Mouse (Mus musculus): ENCODE results near the gene Glra4.

Glra4 gene

GRCm38 (mm10) chrX:136780041-136780440 is at the start of gene Glra4:
Glra4 (minus strand) TSS chrX:136780141.
- no peak for DNase-seq (ENCODE audit: inconsistent age in 2 of 2, low spot score in 1 of 2)

- no peak for DNase-seq (ENCODE audit: inconsistent age in 2 of 2, low spot score in 1 of 2)
Observed at GRCm38 (mm10) chrX:136828610-136829009, 48.7 kb upstream of the Glra4 start.

- DNase-seq (ENCODE audit: inconsistent age in 2 of 2, low spot score in 1 of 2): no peak
Observed at GRCm38 (mm10) chrX:136825016-136825415, 45.1 kb upstream of the Glra4 start.

- DNase-seq (ENCODE audit: inconsistent age in 2 of 2, low spot score in 1 of 2): no peak
Observed at GRCm38 (mm10) chrX:136822371-136822770, 42.4 kb upstream of the Glra4 start, which contains the start of gene Plp1. Plp1 (plus strand) TSS chrX:136822671.

GRCm38 (mm10) chrX:136820250-136820649 is 40.3 kb upstream of the Glra4 start:
- DNase-seq (ENCODE audit: inconsistent age in 2 of 2, low spot score in 1 of 2): peak; percentile 64 to 85

GRCm38 (mm10) chrX:136819752-136820151 is 39.8 kb upstream of the Glra4 start:
- peak in 1 of 2 experiments; percentile 43 for DNase-seq (ENCODE audit: inconsistent age in 2 of 2, low spot score in 1 of 2)

GRCm38 (mm10) chrX:136797223-136797622 is 17.3 kb upstream of the Glra4 start:
- DNase-seq (ENCODE audit: inconsistent age in 2 of 2, low spot score in 1 of 2): no peak

- no peak for DNase-seq (ENCODE audit: inconsistent age in 2 of 2, low spot score in 1 of 2)
Observed at GRCm38 (mm10) chrX:136789446-136789845, 9.5 kb upstream of the Glra4 start.

- no peak for DNase-seq (ENCODE audit: inconsistent age in 2 of 2, low spot score in 1 of 2)
Observed at GRCm38 (mm10) chrX:136779262-136779661, 679 bp downstream of the Glra4 start.

- no peak for DNase-seq (ENCODE audit: inconsistent age in 2 of 2, low spot score in 1 of 2)
Observed at GRCm38 (mm10) chrX:136778046-136778445, 1.9 kb downstream of the Glra4 start.

- DNase-seq (ENCODE audit: inconsistent age in 2 of 2, low spot score in 1 of 2): no peak
Observed at GRCm38 (mm10) chrX:136773035-136773434, 6.9 kb downstream of the Glra4 start.

- peak; percentile 7 to 60 for DNase-seq (ENCODE audit: inconsistent age in 2 of 2, low spot score in 1 of 2)
Observed at GRCm38 (mm10) chrX:136761103-136762074, 18.6 kb downstream of the Glra4 start.

- DNase-seq (ENCODE audit: inconsistent age in 2 of 2, low spot score in 1 of 2): no peak
Observed at GRCm38 (mm10) chrX:136755464-136755863, 24.5 kb downstream of the Glra4 start.

GRCm38 (mm10) chrX:136749329-136749728 is 30.6 kb downstream of the Glra4 start:
- no peak for DNase-seq (ENCODE audit: inconsistent age in 2 of 2, low spot score in 1 of 2)

- DNase-seq (ENCODE audit: inconsistent age in 2 of 2, low spot score in 1 of 2): no peak
Observed at GRCm38 (mm10) chrX:136744663-136745062, 35.3 kb downstream of the Glra4 start.

- no peak for DNase-seq (ENCODE audit: inconsistent age in 2 of 2, low spot score in 1 of 2)
Observed at GRCm38 (mm10) chrX:136743459-136743858, 36.5 kb downstream of the Glra4 start, which contains the start of gene Morf4l2. Morf4l2 (minus strand) TSS chrX:136743690.

- peak; percentile 65 to 87 for DNase-seq (ENCODE audit: inconsistent age in 2 of 2, low spot score in 1 of 2)
Observed at GRCm38 (mm10) chrX:136742661-136743103, 37.3 kb downstream of the Glra4 start.

GRCm38 (mm10) chrX:136742241-136742640 is 37.7 kb downstream of the Glra4 start:
- DNase-seq (ENCODE audit: inconsistent age in 2 of 2, low spot score in 1 of 2): no peak

- DNase-seq (ENCODE audit: inconsistent age in 2 of 2, low spot score in 1 of 2): peak; percentile 87 to 94
Observed at GRCm38 (mm10) chrX:136741651-136742201, 38.2 kb downstream of the Glra4 start.

GRCm38 (mm10) chrX:136740791-136741650 is 38.9 kb downstream of the Glra4 start:
- peak; percentile 95 for DNase-seq (ENCODE audit: inconsistent age in 2 of 2, low spot score in 1 of 2)

Data from adrenal gland, adult (tissue).